Mouse (Mus musculus) G1E (cell line): ENCODE measurements around the gene Olfr49. TPM values are rescaled to one million over a fixed set of nuclear protein-coding genes. Genes with fewer than 3 reads are reported as not detected.

ENCODE experiments used
- ATAC-seq: 2 replicates; pipeline ENCODE4 v1.8.0; 2016; ENCODE audit warnings: mild to moderate bottlenecking; ENCODE audit not compliant: insufficient number of reproducible peaks, poor library complexity, low FRiP score, severe bottlenecking; ENCODE audit errors: extremely low read depth
- DNase-seq: peaks from one replicate; pipeline ENCODE4 v3.0.0; 2012; ENCODE audit warnings: low spot score
- H3K27me3 ChIP-seq: 2 replicates; pipeline ENCODE4 v1.6.1; 2012; ENCODE audit warnings: mild to moderate bottlenecking, low read length, inconsistent platforms; ENCODE audit not compliant: insufficient read depth
- H3K36me3 ChIP-seq: replicated peaks from 2 replicates; pipeline ENCODE3; 2012; ENCODE audit warnings: mild to moderate bottlenecking, inconsistent platforms
- H3K4me1 ChIP-seq: 2 replicates; pipeline ENCODE4 v1.6.1; 2012; ENCODE audit warnings: low read depth, low read length, inconsistent platforms, mixed read lengths; ENCODE audit not compliant: insufficient read depth
- H3K4me3 ChIP-seq: 2 replicates; pipeline ENCODE4 v1.5.1; 2012; ENCODE audit warnings: low read depth, mild to moderate bottlenecking, inconsistent platforms, low read length, moderate library complexity, mixed read lengths
- H3K9me3 ChIP-seq: replicated peaks from 2 replicates; pipeline ENCODE4 v1.6.1; 2012; ENCODE audit warnings: inconsistent platforms
- CTCF ChIP-seq: IDR thresholded peaks from 2 replicates; pipeline ENCODE4 v1.5.1; 2012; ENCODE audit warnings: low read depth, low read length, inconsistent platforms, mixed read lengths
- GATA1 ChIP-seq: IDR thresholded peaks from 2 replicates; pipeline ENCODE4 v1.6.1; 2012; ENCODE audit warnings: borderline replicate concordance, low read length, inconsistent platforms, mixed read lengths
- GATA2 ChIP-seq: IDR thresholded peaks from 2 replicates; pipeline ENCODE4 v1.6.1; 2012; ENCODE audit warnings: low read depth, low read length, inconsistent platforms, borderline replicate concordance
- POLR2AphosphoS5 ChIP-seq: IDR thresholded peaks from 2 replicates; pipeline ENCODE4 v1.6.1; 2012; ENCODE audit warnings: low read depth, low read length, inconsistent platforms; ENCODE audit not compliant: insufficient replicate concordance
- TAL1 ChIP-seq: conservative IDR thresholded peaks from 2 replicates; pipeline ENCODE4 v1.6.1; 2012; ENCODE audit warnings: low read depth, low read length, inconsistent platforms, mixed read lengths
- polyA plus RNA-seq: library from polyadenylated mRNA; stranded (reverse); fragments of >175 nt; gene quantifications from 2 replicates; pipeline ENCODE4 v1.2.3, GENCODE M21; 2012
- total RNA-seq, 2 experiments: library from RNA; stranded (forward) in 1 of 2; stranded (reverse) in 1 of 2; fragments of 200-1000 nt in 1 of 2; fragments of >200 nt in 1 of 2; fragmentation: Nextera tagmentation in 1 of 2; gene quantifications; 2 replicates each; pipeline ENCODE4 v1.2.3; 2014 to 2017

Gene Olfr49
- total and polyA plus RNA-seq, 3 experiments: 0.27 TPM; not detected in 2

DNA sequence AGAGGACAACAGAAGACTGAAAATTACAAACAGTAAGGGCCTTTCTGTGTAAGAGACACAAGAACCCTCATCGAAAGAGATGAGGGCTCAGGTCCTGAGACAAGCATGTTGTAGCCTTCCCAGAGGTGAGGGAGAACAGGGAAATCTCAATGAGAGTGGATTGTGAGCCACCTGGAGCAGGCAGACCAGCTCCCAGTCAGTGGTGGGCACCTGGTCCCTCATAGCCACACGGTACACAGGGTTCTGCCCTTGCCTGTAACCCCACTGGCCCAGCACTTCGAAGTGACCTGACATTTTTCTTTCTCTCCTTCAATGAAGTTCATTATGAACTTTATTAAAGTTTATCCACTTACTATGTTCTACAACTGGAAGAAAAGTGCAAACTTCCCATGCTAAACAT is 12.0 kb downstream of the Olfr49 start:
- DNase-seq: no peak

DNA sequence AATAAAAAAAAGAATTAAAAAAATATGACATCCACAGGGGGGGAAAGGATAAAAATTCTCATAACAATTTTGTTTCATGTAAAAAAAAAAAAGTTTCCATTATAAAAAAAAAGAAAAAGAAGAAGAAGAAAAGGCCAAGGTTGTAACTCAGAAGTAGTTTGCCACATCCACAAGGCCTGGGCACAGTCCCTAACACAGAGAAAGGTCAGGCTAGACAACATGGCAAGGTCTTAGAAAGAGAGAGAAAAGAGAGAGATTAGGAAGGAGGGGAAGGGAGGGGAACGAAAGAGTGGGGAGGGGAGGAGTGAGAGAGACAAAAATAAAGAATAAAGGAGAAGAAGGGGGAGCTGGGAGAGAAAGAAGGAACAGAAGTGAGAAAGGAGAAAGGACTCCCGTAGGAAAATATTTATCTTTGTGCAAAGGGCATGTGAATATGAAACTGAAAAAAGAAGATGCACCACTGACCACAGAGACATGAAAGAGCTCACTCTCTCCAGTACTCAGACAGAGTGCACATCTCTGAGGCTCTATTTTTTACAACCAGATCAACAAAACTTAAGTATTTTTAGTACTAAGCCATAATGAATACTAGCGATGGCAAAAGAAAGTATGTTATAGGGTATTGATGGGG is 12.6 kb downstream of the Olfr49 start:
- peaks cover 7% of the 10 kb centered on the region; the same call in 1 of the 2 replicates for H3K4me1 ChIP-seq
- no peak for TF ChIP-seq TAL1
- TF ChIP-seq POLR2AphosphoS5: no peak
- no peak for TF ChIP-seq GATA1
- TF ChIP-seq GATA2: no peak
- TF ChIP-seq CTCF: no peak
- no peak for ATAC-seq
- H3K36me3 ChIP-seq: peaks cover 15% of the 10 kb centered on the region
- peaks cover 18% of the 10 kb centered on the region for H3K27me3 ChIP-seq
- H3K4me3 ChIP-seq: no peak overlapping the region
- DNase-seq: no peak
- H3K9me3 ChIP-seq: no peaks in the 10 kb centered on the region

More for the DNA sequence above, 12.0 kb downstream of the Olfr49 start:
- Histone ChIP-seq H3K27me3 (peaks cover 18% of the 10 kb centered on the region), H3K36me3 (peaks cover 10% of the 10 kb centered on the region), H3K4me1 (peaks cover 7% of the 10 kb centered on the region; the same call in 1 of the 2 replicates), H3K4me3 (no peak overlapping the region), H3K9me3 (no peaks in the 10 kb centered on the region)
- TF ChIP-seq GATA2 (no peak), TAL1 (no peak), CTCF (no peak), GATA1 (no peak), POLR2AphosphoS5 (no peak)
- no peak for ATAC-seq

DNA sequence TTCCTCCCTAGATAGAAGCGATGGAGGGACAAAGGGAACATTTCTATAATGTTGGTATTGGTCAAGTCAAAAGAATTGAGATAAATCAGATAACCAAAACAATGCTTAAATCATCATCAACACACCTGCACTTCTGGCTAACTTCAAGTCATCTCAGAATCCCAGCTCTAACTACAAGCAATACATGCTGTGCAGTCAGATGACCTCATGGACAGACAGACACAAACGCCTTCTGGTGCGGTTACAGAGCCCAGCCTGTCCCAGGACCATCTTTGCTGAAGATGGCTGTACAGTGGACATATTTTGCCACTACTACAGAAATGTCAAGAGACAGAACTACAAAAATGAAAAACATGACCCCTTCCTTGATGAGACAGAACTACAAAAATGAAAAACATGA is 14.3 kb downstream of the Olfr49 start:
- H3K9me3 ChIP-seq: no peaks in the 10 kb centered on the region
- H3K4me1 ChIP-seq: peaks cover 7% of the 10 kb centered on the region; the same call in 1 of the 2 replicates
- H3K36me3 ChIP-seq: peaks cover 25% of the 10 kb centered on the region
- DNase-seq (no peak), ATAC-seq (no peak)
- no peak overlapping the region for H3K4me3 ChIP-seq
- no peak for TF ChIP-seq GATA2
- no peak for TF ChIP-seq TAL1
- TF ChIP-seq CTCF: no peak
- TF ChIP-seq POLR2AphosphoS5: no peak
- TF ChIP-seq GATA1: no peak
- peaks cover 8% of the 10 kb centered on the region for H3K27me3 ChIP-seq

DNA sequence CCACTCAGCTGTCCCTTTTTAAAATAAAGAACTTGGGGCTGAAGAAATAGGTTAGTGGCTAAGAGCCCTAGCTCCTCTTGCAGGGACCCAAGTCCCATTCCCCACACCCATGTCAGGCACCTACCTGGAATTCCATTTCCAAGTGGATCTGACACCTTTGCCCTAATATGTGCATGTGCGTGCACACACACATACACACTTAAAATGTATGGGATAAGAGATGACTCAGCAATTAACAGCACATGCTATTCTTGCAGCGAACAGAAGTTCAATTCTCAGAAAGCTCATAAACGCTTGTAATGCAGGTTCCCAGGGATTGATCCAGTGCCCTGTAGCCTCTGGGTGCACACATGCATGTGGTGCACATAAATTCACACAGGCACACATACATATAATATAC is 15.2 kb downstream of the Olfr49 start:
- peaks cover 7% of the 10 kb centered on the region; the same call in 1 of the 2 replicates for H3K4me1 ChIP-seq
- H3K9me3 ChIP-seq: no peaks in the 10 kb centered on the region
- peaks cover 29% of the 10 kb centered on the region for H3K36me3 ChIP-seq
- TF ChIP-seq POLR2AphosphoS5 (no peak), GATA1 (no peak), TAL1 (no peak), CTCF (no peak), GATA2 (no peak)
- ATAC-seq: no peak
- peaks cover 8% of the 10 kb centered on the region for H3K27me3 ChIP-seq
- DNase-seq: no peak
- H3K4me3 ChIP-seq: no peak overlapping the region

DNA sequence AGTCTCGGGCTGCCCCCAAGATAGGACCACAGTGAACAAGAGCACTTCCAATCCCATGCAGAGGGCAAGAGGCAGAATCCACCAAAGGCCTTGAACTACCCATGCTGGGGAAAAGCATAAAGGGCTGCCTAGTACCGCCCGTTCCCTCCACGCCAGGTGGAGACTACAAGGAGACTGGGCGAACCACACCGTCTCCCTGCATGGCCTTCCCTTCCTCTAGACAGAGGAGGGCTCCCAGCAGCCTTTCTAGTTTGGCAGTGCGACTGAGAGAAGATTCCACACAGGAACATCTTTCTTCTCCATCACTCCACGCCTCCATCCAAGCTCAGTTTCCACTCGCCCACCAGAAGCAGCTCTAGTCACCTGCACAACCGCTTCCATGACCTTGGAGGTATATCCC is 16.8 kb downstream of the Olfr49 start:
- H3K36me3 ChIP-seq: peaks cover 40% of the 10 kb centered on the region
- peaks cover 4% of the 10 kb centered on the region; the same call in 1 of the 2 replicates for H3K27me3 ChIP-seq
- H3K4me3 ChIP-seq: no peak overlapping the region
- DNase-seq (no peak), ATAC-seq (no peak)
- H3K4me1 ChIP-seq: peaks cover 7% of the 10 kb centered on the region; the same call in 1 of the 2 replicates
- no peak for TF ChIP-seq TAL1
- TF ChIP-seq GATA1: no peak
- no peaks in the 10 kb centered on the region for H3K9me3 ChIP-seq

DNA sequence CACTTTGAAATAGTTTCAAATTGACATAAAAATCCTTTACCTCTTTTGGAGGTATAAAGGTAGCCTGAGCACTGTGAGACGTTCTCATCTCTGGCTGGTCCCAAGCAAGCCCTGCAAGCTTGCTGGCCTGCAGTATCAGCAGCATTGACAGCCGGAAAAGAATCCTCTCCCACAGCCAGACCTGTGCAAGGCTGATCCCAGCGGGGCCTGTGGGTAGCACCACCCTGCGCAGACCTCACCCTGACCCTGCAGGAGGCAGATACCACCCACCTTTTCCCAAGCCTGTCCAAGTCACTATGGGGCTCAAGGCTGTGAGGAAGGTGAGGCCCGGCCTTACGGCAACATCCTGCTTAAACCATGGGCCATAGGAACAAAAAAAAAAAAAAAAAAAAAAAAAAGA is 18.8 kb downstream of the Olfr49 start:
- Histone ChIP-seq H3K27me3 (no peaks in the 10 kb centered on the region), H3K36me3 (peaks cover 46% of the 10 kb centered on the region), H3K4me1 (peaks cover 7% of the 10 kb centered on the region; the same call in 1 of the 2 replicates), H3K4me3 (no peak overlapping the region), H3K9me3 (no peaks in the 10 kb centered on the region)
- ATAC-seq: no peak
- TF ChIP-seq GATA2: no peak
- no peak for TF ChIP-seq GATA1
- no peak for TF ChIP-seq POLR2AphosphoS5
- no peak for TF ChIP-seq TAL1
- no peak for TF ChIP-seq CTCF
- DNase-seq: no peak

DNA sequence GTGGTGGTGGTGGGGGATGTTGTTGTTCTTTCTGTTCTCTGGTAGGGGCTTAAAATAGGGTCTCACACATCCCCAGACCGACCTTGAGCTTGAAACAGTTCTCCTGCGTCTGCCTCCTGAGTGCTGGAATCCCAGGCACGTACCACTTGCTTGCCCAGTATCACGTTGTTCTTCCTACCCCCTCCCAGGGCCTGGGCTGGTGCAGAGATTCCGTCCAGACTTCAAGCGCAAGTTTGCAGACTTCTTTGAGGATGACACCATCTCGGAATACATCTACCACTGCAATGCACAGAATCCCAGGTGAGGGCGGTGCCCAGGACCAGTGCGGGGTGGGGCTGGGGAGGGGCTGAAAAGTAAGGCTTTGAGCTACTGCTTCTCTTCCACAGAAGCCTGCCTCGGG is 19.6 kb downstream of the Olfr49 start:
- Histone ChIP-seq H3K4me3 (no peak overlapping the region), H3K27me3 (no peaks in the 10 kb centered on the region), H3K36me3 (peaks cover 46% of the 10 kb centered on the region), H3K4me1 (peaks cover 13% of the 10 kb centered on the region), H3K9me3 (no peaks in the 10 kb centered on the region)
- ATAC-seq (no peak), DNase-seq (no peak)
- TF ChIP-seq TAL1 (no peak), GATA1 (no peak), CTCF (no peak), GATA2 (no peak), POLR2AphosphoS5 (no peak)
